Mouse (Mus musculus): ENCODE measurements at regions not wholly inside any gene's neighbourhood (a gene's known extent, or its start where the extent isn't known, plus 50 kb on each side); places are given as distances from the start of the nearest gene placed in this dataset.

- no peak for DNase-seq (ENCODE audit: low spot score)
Observed at GRCm38 (mm10) chr12:68554292-68554691, 604.7 kb downstream of the Rps29 start.

DNA sequence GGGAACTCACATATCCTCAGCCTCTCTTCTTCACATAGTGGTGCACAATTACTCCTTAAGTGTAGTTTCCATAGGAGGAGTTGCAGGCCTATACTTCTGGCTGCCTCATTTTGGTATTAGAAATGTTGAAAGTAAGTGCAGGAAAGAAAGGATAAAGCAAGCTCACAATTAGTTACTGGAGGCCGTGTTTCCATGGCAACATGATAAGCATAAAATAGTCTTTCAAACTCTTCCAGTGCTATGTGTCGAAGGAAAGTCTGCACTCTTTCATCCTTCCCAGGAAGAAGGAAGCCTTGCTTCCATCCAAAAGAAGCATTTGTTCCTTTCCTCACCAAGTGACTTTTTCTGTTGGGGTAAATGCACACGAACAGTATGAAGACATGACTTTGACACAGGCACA is 617.2 kb downstream of the Rps29 start:
- no peak for DNase-seq (ENCODE audit: low spot score)

DNA sequence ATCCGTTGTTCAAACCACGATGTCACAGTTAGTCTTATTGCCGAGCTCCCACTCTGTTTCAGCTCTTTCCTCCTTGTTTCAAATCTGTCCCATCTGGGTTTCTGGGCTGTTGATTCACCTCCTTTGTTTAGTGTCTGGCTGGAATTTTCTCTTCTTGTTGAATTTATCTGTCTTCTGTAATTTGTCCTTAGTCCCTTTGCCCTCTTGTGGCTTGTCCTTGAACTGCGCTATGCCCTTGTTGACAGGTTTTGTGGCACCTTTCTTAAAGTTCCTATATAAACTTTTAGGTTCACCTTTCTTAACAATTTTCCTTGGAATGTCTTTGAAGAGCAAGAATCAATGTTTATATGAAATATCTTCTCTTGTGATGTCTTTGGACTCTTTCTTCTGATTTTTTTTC is 658.2 kb downstream of the Rps29 start:
- DNase-seq (ENCODE audit: low spot score): no peak

DNA sequence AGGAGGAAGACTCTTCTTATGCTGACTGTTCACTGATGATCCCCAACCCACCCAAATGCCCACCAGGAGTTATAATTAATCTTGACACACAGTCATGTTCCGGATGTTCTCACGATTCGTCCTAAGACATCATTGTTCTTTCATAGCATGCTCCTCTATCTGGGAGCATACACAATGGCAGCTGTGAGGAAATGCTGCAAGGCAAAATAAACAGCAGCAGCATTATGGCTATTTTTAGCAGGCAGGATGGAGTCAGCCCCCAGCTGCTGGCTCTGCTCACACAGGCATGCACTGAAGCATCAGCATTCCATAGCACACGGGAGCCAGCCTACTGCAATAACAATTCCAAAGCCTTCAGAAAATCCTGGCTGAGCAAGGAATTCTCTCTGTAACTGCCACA is 696.0 kb downstream of the Rps29 start:
- no peak for DNase-seq (ENCODE audit: low spot score)

- no peak for DNase-seq (ENCODE audit: low spot score)
Observed at GRCm38 (mm10) chr12:68458196-68458595, 700.8 kb downstream of the Rps29 start.

DNA sequence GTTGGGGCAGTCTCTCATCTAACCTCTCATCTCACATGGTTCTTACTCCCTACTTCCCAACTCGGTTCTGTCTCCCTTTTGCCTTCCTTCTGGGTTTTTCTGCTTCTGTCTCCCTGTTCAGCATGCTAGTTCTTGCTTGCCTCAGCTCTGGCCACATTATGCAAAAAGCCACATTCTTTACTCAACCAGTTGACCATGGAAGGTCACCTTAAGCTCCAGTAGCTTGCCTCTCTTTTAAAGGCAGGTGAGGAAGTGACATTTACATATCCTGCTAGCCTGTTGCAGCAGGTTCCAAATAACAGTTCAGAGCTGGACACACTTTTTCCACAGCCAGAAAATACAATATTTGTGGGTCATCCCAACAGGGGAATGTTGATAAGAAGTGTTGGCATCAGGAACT is 732.4 kb downstream of the Rps29 start:
- DNase-seq (ENCODE audit: low spot score): no peak

DNA sequence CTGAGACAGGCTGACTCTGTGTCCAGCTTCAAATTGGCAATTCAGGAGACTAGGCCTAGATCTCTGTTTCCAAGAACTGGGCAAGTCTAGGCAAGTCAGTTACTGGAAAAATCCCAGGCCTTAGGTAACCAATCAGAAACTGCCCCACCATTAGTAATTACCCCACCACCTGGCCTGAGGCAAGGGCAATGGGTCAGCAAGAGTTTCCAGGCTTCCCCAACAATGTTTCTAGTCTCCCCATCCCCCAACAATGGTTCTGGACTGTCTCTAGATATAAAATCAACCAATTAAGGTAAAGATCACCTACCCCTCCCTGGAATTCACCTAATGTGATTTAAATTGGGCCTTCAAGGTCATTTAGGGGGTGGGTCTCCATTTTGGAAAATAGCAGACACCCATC is 734.0 kb downstream of the Rps29 start:
- no peak for DNase-seq (ENCODE audit: low spot score)
